Comparison of ENCODE assay signal across 14 mouse cellular contexts in the genomic region with DNA sequence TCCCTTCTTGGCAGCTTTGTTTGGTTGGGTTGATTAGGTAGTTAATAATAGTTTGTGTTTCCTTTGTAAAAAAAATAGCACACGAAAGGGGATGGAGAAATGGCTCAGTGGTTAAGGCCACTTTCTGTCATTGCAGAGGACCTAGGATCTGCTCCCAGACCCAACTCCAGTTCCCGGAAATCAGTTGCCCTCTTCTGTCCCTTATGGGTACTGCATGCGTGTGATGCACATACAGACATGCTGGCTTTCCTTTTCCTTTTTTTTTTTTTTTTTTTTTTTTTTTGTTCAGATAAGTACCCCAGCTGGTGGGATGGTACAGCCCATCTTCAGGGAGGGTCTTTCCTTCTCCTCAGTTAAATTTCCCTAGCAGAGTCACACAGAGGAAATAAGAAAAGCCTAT. TPM values are rescaled to one million over a fixed set of nuclear protein-coding genes. Genes with fewer than 3 reads are reported as not detected.
DNase-seq lines count a peak whose midpoint lies in the region; ATAC-seq and TF ChIP-seq lines count a peak whose summit lies in the region.
"Had no signal": no experiment of that assay in that cellular context is flagged by ENCODE, and none has a peak within 500 bp of the region (broad histone marks: within the 10 kb centered on the region; RNA-seq: fewer than 3 reads in every experiment).

No protein-coding gene starts in this region.

- peak; percentile 24 for DNase-seq in adrenal gland, postnatal 14 days
- DNase-seq in adrenal gland, postnatal 25 days, result no peak
- no peak for DNase-seq in liver, embryonic 14.5 days (ENCODE audit: low read depth in 3 of 3, low spot score in 3 of 3)
- peak; percentile 66 for DNase-seq in CH12.LX (ENCODE audit: extremely low read depth)
- DNase-seq in induced T-regulatory cell, adult 2 months (ENCODE audit: low read depth), result peak; percentile 47
- no peak for DNase-seq in cerebellum, adult 11-12 months
- DNase-seq: cerebellum, adult 9-11 months; kidney, postnatal 4 days; right cerebral cortex, postnatal 25 days had no signal

- TF ChIP-seq CTCF in liver, embryonic 14.5 days (IDR thresholded peaks at IDR 0.05; ENCODE audit: low read depth), result peak; percentile 29
- peak; percentile 53 to 62; a peak in 3 of 4 replicates for TF ChIP-seq CTCF in CH12.LX (conservative IDR thresholded peaks at IDR 0.05 in 1 of 2, IDR thresholded peaks at IDR 0.05 in 1 of 2; ENCODE audit: low read depth in 2 of 2, low read length in 2 of 2)

- no peak for ATAC-seq in liver, embryonic 14.5 days (ENCODE audit: insufficient read depth)
- no peak for ATAC-seq in liver, embryonic 12.5 days
- no peak for ATAC-seq in granulocyte monocyte progenitor cell, adult 5-6 weeks (replicated peaks; ENCODE audit: poor library complexity, severe bottlenecking)
- ATAC-seq: intestine, embryonic 16.5 days had no signal

- peak; percentile 48 for TF ChIP-seq RAD21 in CH12.LX (IDR thresholded peaks at IDR 0.05; ENCODE audit: low read depth, low read length)

- no peak overlapping the region for H3K9ac ChIP-seq in liver, embryonic 14.5 days (replicated peaks)
- no peak overlapping the region for H3K9ac ChIP-seq in liver, embryonic 12.5 days
- no peak overlapping the region for H3K9ac ChIP-seq in CH12.LX (ENCODE audit: insufficient read depth, low read depth)
- H3K9ac ChIP-seq: embryonic facial prominence, embryonic 13.5 days had no signal

- H3K27ac ChIP-seq in liver, embryonic 14.5 days, result no peak overlapping the region
- H3K27ac ChIP-seq in liver, embryonic 12.5 days, result no peak overlapping the region
- H3K27ac ChIP-seq in CH12.LX (ENCODE audit: insufficient read depth, low read depth), result no peak overlapping the region; the same call in 1 of the 2 replicates
- H3K27ac ChIP-seq: embryonic facial prominence, embryonic 13.5 days; limb, embryonic 10.5 days had no signal

- H3K4me1 ChIP-seq in liver, embryonic 14.5 days (replicated peaks; ENCODE audit: control insufficient read depth in 2 of 2, insufficient read depth in 2 of 2, low read length in 1 of 2), result no peaks in the 10 kb centered on the region
- no peaks in the 10 kb centered on the region for H3K4me1 ChIP-seq in liver, embryonic 12.5 days
- H3K4me1 ChIP-seq in CH12.LX (ENCODE audit: control insufficient read depth in 1 of 2, insufficient read depth in 2 of 2), result peaks cover 17 to 74% of the 10 kb centered on the region in 2 experiments
- H3K4me1 ChIP-seq: limb, embryonic 10.5 days had no signal

- no peaks in the 10 kb centered on the region for H3K9me3 ChIP-seq in liver, embryonic 14.5 days (ENCODE audit: control insufficient read depth, low read length)
- H3K9me3 ChIP-seq in liver, embryonic 12.5 days (replicated peaks), result no peaks in the 10 kb centered on the region
- H3K9me3 ChIP-seq in CH12.LX (replicated peaks; ENCODE audit: low read length), result no peaks in the 10 kb centered on the region
- H3K9me3 ChIP-seq: embryonic facial prominence, embryonic 13.5 days; limb, embryonic 10.5 days had no signal

- in situ Hi-C loops in CH12.LX (cut with MboI; ENCODE audit: low pct_ligation_motif_present, low pct_unique_long_range_greater_than_20kb, low sequenced_read_pairs), result no loop called here

- dilution Hi-C loops in CH12.LX (cut with MboI; ENCODE audit: extremely low pct_ligation_motif_present, extremely low pct_unique_long_range_greater_than_20kb, low sequenced_read_pairs), result no loop called here

- WGBS in liver, embryonic 14.5 days (ENCODE audit: insufficient replicate concordance), result 55% methylated on average over 3 of the region's 3 CpGs
- 70% methylated on average over 3 of the region's 3 CpGs for WGBS in liver, embryonic 12.5 days (ENCODE audit: insufficient replicate concordance)

- H3K4me3 ChIP-seq in liver, embryonic 14.5 days (ENCODE audit: insufficient read depth in 1 of 2, low read depth in 2 of 2, low read length in 2 of 2), result no peak overlapping the region
- H3K4me3 ChIP-seq in liver, embryonic 12.5 days, result no peak overlapping the region
- H3K4me3 ChIP-seq in CH12.LX (replicated peaks in 1 of 3; ENCODE audit: low read depth in 2 of 3, low read length in 2 of 3, poor library complexity in 1 of 3), result no peak overlapping the region
- H3K4me3 ChIP-seq: embryonic facial prominence, embryonic 13.5 days; limb, embryonic 10.5 days had no signal

- TF ChIP-seq EP300 in liver, embryonic 14.5 days (IDR thresholded peaks at IDR 0.05; ENCODE audit: low read depth), result no peak
- no peak; the same call in 1 of the 2 replicates for TF ChIP-seq EP300 in CH12.LX (IDR thresholded peaks at IDR 0.05; ENCODE audit: low read length)

- H3K4me2 ChIP-seq in liver, embryonic 14.5 days (ENCODE audit: low read depth), result no peak overlapping the region
- no peak overlapping the region for H3K4me2 ChIP-seq in liver, embryonic 12.5 days
- H3K4me2 ChIP-seq in CH12.LX (ENCODE audit: insufficient read depth, low read depth, poor library complexity, severe bottlenecking), result no peak overlapping the region
- H3K4me2 ChIP-seq: embryonic facial prominence, embryonic 13.5 days had no signal

- peaks cover 12% of the 10 kb centered on the region for H3K79me2 ChIP-seq in CH12.LX (replicated peaks; ENCODE audit: control insufficient read depth, extremely low read depth, insufficient read depth, poor library complexity, severe bottlenecking)

- no peaks in the 10 kb centered on the region for H3K36me3 ChIP-seq in liver, embryonic 14.5 days (replicated peaks; ENCODE audit: control insufficient read depth, insufficient read depth, low read depth)
- H3K36me3 ChIP-seq in liver, embryonic 12.5 days, result no peaks in the 10 kb centered on the region
- H3K36me3 ChIP-seq in CH12.LX (replicated peaks in 1 of 2; ENCODE audit: control insufficient read depth in 1 of 2, insufficient read depth in 1 of 2, low read length in 1 of 2), result peaks cover 48 to 61% of the 10 kb centered on the region in 2 experiments
- H3K36me3 ChIP-seq: limb, embryonic 10.5 days had no signal

- no peak; the same call in none of the 2 replicates for TF ChIP-seq POLR2A in CH12.LX (IDR thresholded peaks at IDR 0.05; ENCODE audit: low read depth, low read length)

- H3K27me3 ChIP-seq in liver, embryonic 14.5 days (ENCODE audit: control insufficient read depth, insufficient read depth, low read length), result no peaks in the 10 kb centered on the region
- no peaks in the 10 kb centered on the region for H3K27me3 ChIP-seq in liver, embryonic 12.5 days (replicated peaks)
- H3K27me3 ChIP-seq in CH12.LX (replicated peaks), result no peaks in the 10 kb centered on the region
- H3K27me3 ChIP-seq: embryonic facial prominence, embryonic 13.5 days had no signal

TF ChIP-seq in CH12.LX, 34 proteins besides CTCF, POLR2A, EP300 and RAD21:
- TF ChIP-seq RCOR1 (conservative IDR thresholded peaks at IDR 0.05; ENCODE audit: low read depth, low read length), result no peak
- no peak for TF ChIP-seq ZKSCAN1 (IDR thresholded peaks at IDR 0.05; ENCODE audit: borderline replicate concordance, low read depth, low read length)
- TF ChIP-seq SMC3 (IDR thresholded peaks at IDR 0.05; ENCODE audit: low read depth, low read length), result peak; percentile 66
- 0 out of 2 replicates have a peak, but pooled peaks have one; percentile 22 for TF ChIP-seq CHD1 (IDR thresholded peaks at IDR 0.05; ENCODE audit: low read depth, low read length)
- peak; percentile 30; the same call in 1 of the 2 replicates for TF ChIP-seq IRF4 (IDR thresholded peaks at IDR 0.05; ENCODE audit: low read depth, low read length)
- 0 out of 2 replicates have a peak, but pooled peaks have one; percentile 3 for TF ChIP-seq MXI1 (IDR thresholded peaks at IDR 0.05; ENCODE audit: low read depth, low read length)
- TF ChIP-seq MYC (IDR thresholded peaks at IDR 0.05; ENCODE audit: low read depth, low read length), result peak; percentile 48; the same call in 1 of the 2 replicates
- peak; percentile 43; the same call in 1 of the 2 replicates for TF ChIP-seq ELF1 (IDR thresholded peaks at IDR 0.05; ENCODE audit: low read depth, low read length)
- TF ChIP-seq ZNF384 (IDR thresholded peaks at IDR 0.05; ENCODE audit: low read depth, low read length), result peak; percentile 87
TF ChIP-seq in CH12.LX: peak in this region for 7.

RNA-seq across cellular contexts. Expression of gene Cd83, which starts 20.1 kb away (rescaled TPM):
- 2.5 and 4.8 TPM in 2 replicates for total RNA-seq in adrenal gland, postnatal 14 days (2021)
- total RNA-seq in adrenal gland, postnatal 25 days (2021), result 1.9 and 2.9 TPM in 2 replicates
- polyA plus RNA-seq in liver, embryonic 14.5 days (2012; rRNA removed), result 0.32 and 0.37 TPM in 2 replicates
- polyA plus RNA-seq in liver, embryonic 14.5 days (2014; fragmentation: Nextera tagmentation; extraction: Ambion mirVana), result 0.67 and 1.3 TPM in 2 replicates
- 0.64 and 0.89 TPM in 2 replicates for polyA plus RNA-seq in liver, embryonic 12.5 days (2016; fragmentation: Nextera tagmentation; extraction: Ambion mirVana)
- total RNA-seq in CH12.LX (2012; rRNA removed) (103 and 129 TPM in 2 replicates), CH12.LX (2014; rRNA removed) (298 and 307 TPM in 2 replicates)
- polyA plus RNA-seq in CH12.LX (2012; ENCODE audit: insufficient read length, low read depth), result 106 and 109 TPM in 2 replicates
- total RNA-seq in granulocyte monocyte progenitor cell, adult 5-6 weeks (2014; fragmentation: Nextera tagmentation), result not detected in 2 replicates
- total RNA-seq in granulocyte monocyte progenitor cell, adult 5-6 weeks (2017), result 0.43 TPM in 1 of 2 replicates, not detected in the other

Comparison
In these comparisons a context has a peak if more than half of its experiments do, and no peak if none do; other contexts are left out.
1. DNase-seq: peak in adrenal gland, postnatal 14 days (single experiment), CH12.LX (single experiment) and induced T-regulatory cell, adult 2 months (single experiment); none in adrenal gland, postnatal 25 days (single experiment), liver, embryonic 14.5 days (0 of 3) and cerebellum, adult 11-12 months (single experiment).
2. RNA of gene Cd83, which starts 20.1 kb away (total RNA-seq): 103 to 307 TPM in CH12.LX; 1.9 to 2.9 TPM in adrenal gland, postnatal 25 days, 2.5 to 4.8 TPM in adrenal gland, postnatal 14 days and 0.43 TPM in granulocyte monocyte progenitor cell, adult 5-6 weeks; every median in the first group is over 10 times any median in the second.